In genomic region chr8:120404609-120405036, GRCm38 (mm10) we compare ENCODE assay signal across 9 mouse cellular contexts.
DNase-seq lines count a peak whose midpoint lies in the region; ATAC-seq and TF ChIP-seq lines count a peak whose summit lies in the region.
"Had no signal": no experiment of that assay in that cellular context is flagged by ENCODE, and none has a peak within 500 bp of the region (broad histone marks: within the 10 kb centered on the region; RNA-seq: fewer than 3 reads in every experiment).

No protein-coding gene starts in this region.

- WGBS in heart, embryonic 11.5 days (ENCODE audit: insufficient replicate concordance): 53% methylated on average over 7 of the region's 7 CpGs
- 53% methylated on average over 7 of the region's 7 CpGs for WGBS in heart, embryonic 10.5 days
- 51% methylated on average over 7 of the region's 7 CpGs for WGBS in liver, embryonic 14.5 days (ENCODE audit: insufficient replicate concordance)

- peak; percentile 93 for TF ChIP-seq CTCF in E14TG2a.4 (conservative IDR thresholded peaks at IDR 0.05; ENCODE audit: low read length)
- TF ChIP-seq CTCF in liver, embryonic 14.5 days (IDR thresholded peaks at IDR 0.05; ENCODE audit: low read depth): peak; percentile 95

- no peak overlapping the region for H3K27ac ChIP-seq in heart, embryonic 11.5 days (ENCODE audit: low read depth, low read length)
- H3K27ac ChIP-seq in heart, embryonic 10.5 days: peak overlapping the region; percentile 17; the same call in 1 of the 2 replicates
- no peak overlapping the region for H3K27ac ChIP-seq in liver, embryonic 14.5 days
- H3K27ac ChIP-seq: neural tube, embryonic 12.5 days had no signal

- no peak overlapping the region for H3K4me3 ChIP-seq in heart, embryonic 11.5 days (ENCODE audit: low read depth, low read length)
- no peak overlapping the region for H3K4me3 ChIP-seq in E14TG2a.4 (replicated peaks; ENCODE audit: low read length)
- no peak overlapping the region for H3K4me3 ChIP-seq in heart, embryonic 10.5 days
- H3K4me3 ChIP-seq in liver, embryonic 14.5 days (ENCODE audit: insufficient read depth in 1 of 2, low read depth in 2 of 2, low read length in 2 of 2): no peak overlapping the region
- H3K4me3 ChIP-seq: neural tube, embryonic 12.5 days had no signal

- no peak overlapping the region for H3K9ac ChIP-seq in heart, embryonic 11.5 days (ENCODE audit: low read depth, low read length)
- no peak overlapping the region for H3K9ac ChIP-seq in liver, embryonic 14.5 days (replicated peaks)
- H3K9ac ChIP-seq: neural tube, embryonic 12.5 days had no signal

- H3K4me1 ChIP-seq in heart, embryonic 11.5 days (ENCODE audit: control insufficient read depth, insufficient read depth, low read length): peaks cover 27% of the 10 kb centered on the region
- H3K4me1 ChIP-seq in E14TG2a.4 (replicated peaks; ENCODE audit: low read depth, low read length): peaks cover 49% of the 10 kb centered on the region
- peaks cover 69% of the 10 kb centered on the region for H3K4me1 ChIP-seq in heart, embryonic 10.5 days
- H3K4me1 ChIP-seq in liver, embryonic 14.5 days (replicated peaks; ENCODE audit: control insufficient read depth in 2 of 2, insufficient read depth in 2 of 2, low read length in 1 of 2): peaks cover 9 to 36% of the 10 kb centered on the region in 2 experiments

- no peaks in the 10 kb centered on the region for H3K36me3 ChIP-seq in heart, embryonic 11.5 days (ENCODE audit: control insufficient read depth, insufficient read depth, low read length)
- H3K36me3 ChIP-seq in E14TG2a.4 (ENCODE audit: insufficient read depth, low read length): no peaks in the 10 kb centered on the region
- H3K36me3 ChIP-seq in heart, embryonic 10.5 days: no peaks in the 10 kb centered on the region
- no peaks in the 10 kb centered on the region for H3K36me3 ChIP-seq in liver, embryonic 14.5 days (replicated peaks; ENCODE audit: control insufficient read depth, insufficient read depth, low read depth)
- H3K36me3 ChIP-seq: neural tube, embryonic 12.5 days had no signal

- DNase-seq in heart, adult 18-20 months: peak; percentile 54 to 68
- DNase-seq in c-Kit-positive CD71-positive TER-119-positive erythroid progenitor cells, embryonic 14.5 days (ENCODE audit: low spot score): peak; percentile 57
- no peak for DNase-seq in heart, embryonic 10.5 days (ENCODE audit: low spot score)
- DNase-seq in liver, embryonic 14.5 days (ENCODE audit: low read depth in 3 of 3, low spot score in 3 of 3): peak in 2 of 3 experiments; percentile 43 to 45
- peak; percentile 38 to 72 for DNase-seq in spleen, adult 18-20 months
- no peak for DNase-seq in right cerebral cortex, postnatal 4 days

- no peak overlapping the region for H3K4me2 ChIP-seq in heart, embryonic 11.5 days
- H3K4me2 ChIP-seq in liver, embryonic 14.5 days (ENCODE audit: low read depth): no peak overlapping the region
- H3K4me2 ChIP-seq: neural tube, embryonic 12.5 days had no signal

- no peaks in the 10 kb centered on the region for H3K9me3 ChIP-seq in heart, embryonic 11.5 days (replicated peaks; ENCODE audit: control insufficient read depth, low read length)
- no peaks in the 10 kb centered on the region for H3K9me3 ChIP-seq in E14TG2a.4 (ENCODE audit: low read length)
- H3K9me3 ChIP-seq in heart, embryonic 10.5 days: no peaks in the 10 kb centered on the region
- no peaks in the 10 kb centered on the region for H3K9me3 ChIP-seq in liver, embryonic 14.5 days (ENCODE audit: control insufficient read depth, low read length)
- H3K9me3 ChIP-seq: neural tube, embryonic 12.5 days had no signal

- TF ChIP-seq EP300 in liver, embryonic 14.5 days (IDR thresholded peaks at IDR 0.05; ENCODE audit: low read depth): no peak

- ATAC-seq in heart, embryonic 11.5 days (replicated peaks; ENCODE audit: insufficient number of reproducible peaks, low FRiP score, low TSS enrichment): no peak
- ATAC-seq in liver, embryonic 14.5 days (ENCODE audit: insufficient read depth): no peak

- no peaks in the 10 kb centered on the region; the same call in 1 of the 2 replicates for H3K27me3 ChIP-seq in heart, embryonic 11.5 days (ENCODE audit: control insufficient read depth, insufficient read depth, low read length)
- H3K27me3 ChIP-seq in E14TG2a.4 (ENCODE audit: insufficient read depth, low read length): peaks cover 31% of the 10 kb centered on the region
- H3K27me3 ChIP-seq in heart, embryonic 10.5 days (ENCODE audit: insufficient read depth, poor library complexity, severe bottlenecking): peaks cover 10% of the 10 kb centered on the region
- no peaks in the 10 kb centered on the region for H3K27me3 ChIP-seq in liver, embryonic 14.5 days (ENCODE audit: control insufficient read depth, insufficient read depth, low read length)
- H3K27me3 ChIP-seq: neural tube, embryonic 12.5 days had no signal

Comparison
In these comparisons a context has a peak if more than half of its experiments do, and no peak if none do; other contexts are left out.
1. DNase-seq: peak in heart, adult 18-20 months (2 of 2), c-Kit-positive CD71-positive TER-119-positive erythroid progenitor cells, embryonic 14.5 days (single experiment), liver, embryonic 14.5 days (2 of 3) and spleen, adult 18-20 months (2 of 2); none in heart, embryonic 10.5 days (single experiment) and right cerebral cortex, postnatal 4 days (single experiment).